Mouse (Mus musculus) limb, embryonic 15.5 days (tissue): ENCODE results near the gene Krtap4-1. TPM values are rescaled to one million over a fixed set of nuclear protein-coding genes. Genes with fewer than 3 reads are reported as not detected.
"Not testable (repeated sequence)": the region's sequence is repeated elsewhere in the genome, so short reads cannot be mapped to it uniquely, and the experiment has no call there.

Experiments
- ATAC-seq: fragments of 200-750 bp; cut with Nextera tagmentation; 2 replicates; pipeline ENCODE4 v1.8.0; 2017; ENCODE audit warnings: low read depth, moderate TSS enrichment; ENCODE audit not compliant: insufficient number of reproducible peaks, low FRiP score, low TSS enrichment
- H3K27ac ChIP-seq: fragments of 300-500 bp; sonication (generic); 2 replicates; pipeline ENCODE4 v1.5.1; 2015; ENCODE audit warnings: moderate library complexity, mild to moderate bottlenecking, inconsistent platforms
- H3K27me3 ChIP-seq: fragments of 300-500 bp; sonication (generic); 2 replicates; pipeline ENCODE4 v1.6.1; 2015; ENCODE audit warnings: inconsistent platforms
- H3K36me3 ChIP-seq: fragments of 300-500 bp; sonication (generic); 2 replicates; pipeline ENCODE4 v1.6.1; 2015; ENCODE audit warnings: inconsistent platforms
- H3K4me1 ChIP-seq: fragments of 300-500 bp; sonication (generic); 2 replicates; pipeline ENCODE4 v1.6.1; 2015; ENCODE audit warnings: inconsistent platforms
- H3K4me2 ChIP-seq: fragments of 300-500 bp; sonication (generic); 2 replicates; pipeline ENCODE4 v1.6.1; 2015; ENCODE audit warnings: mild to moderate bottlenecking, inconsistent platforms
- H3K4me3 ChIP-seq: fragments of 300-500 bp; sonication (generic); 2 replicates; pipeline ENCODE4 v1.5.1; 2015; ENCODE audit warnings: mild to moderate bottlenecking, inconsistent platforms
- H3K9ac ChIP-seq: fragments of 300-500 bp; sonication (generic); 2 replicates; pipeline ENCODE4 v1.6.1; 2015; ENCODE audit warnings: inconsistent platforms
- H3K9me3 ChIP-seq: fragments of 300-500 bp; sonication (generic); 2 replicates; pipeline ENCODE4 v1.6.1; 2016; ENCODE audit warnings: inconsistent platforms
- WGBS: fragments of 180-500 bp; shearing (Covaris S2); methylation state at CpG from one replicate; pipeline ENCODE4 v1.1.7; 2015; 5-methylcytosine and 5-hydroxymethylcytosine counted together
- polyA plus RNA-seq: library from polyadenylated mRNA; unstranded; fragments of >200 nt; fragmentation: Nextera tagmentation; extraction: Ambion mirVana; gene quantifications from 2 replicates; pipeline ENCODE4 v1.2.1, GENCODE M21; 2015

The Krtap4-1 gene
- polyA plus RNA-seq, 1 experiment from 2014 or later: not detected

DNA sequence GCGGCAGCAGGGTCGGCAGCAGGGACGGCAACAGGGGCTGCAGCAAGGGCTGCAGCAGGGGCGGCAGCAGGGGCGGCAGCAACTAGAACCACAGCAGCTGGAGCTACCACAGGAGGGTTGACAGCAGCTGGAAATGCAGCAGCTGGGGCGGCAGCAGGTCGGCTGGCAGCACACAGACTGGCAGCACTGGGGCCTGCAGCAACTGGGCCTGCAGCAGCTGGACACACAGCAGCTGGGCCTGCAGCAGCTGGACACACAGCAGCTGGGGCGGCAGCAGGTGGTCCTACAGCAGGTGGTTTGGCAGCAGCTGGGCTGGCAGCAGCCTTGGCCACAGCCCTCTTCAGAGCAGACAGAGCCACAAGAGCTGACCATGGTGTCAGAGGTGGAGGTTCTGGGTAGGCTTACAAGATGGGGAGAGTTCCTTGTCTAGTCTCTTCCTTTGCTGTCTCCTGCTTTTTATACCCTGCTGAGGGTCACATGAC is 6.7 kb upstream of the Krtap4-1 start, which contains the start of gene Krtap4-2:
Gene Krtap4-2 (minus strand): TSS at position 432 of the 482 bp plus-strand sequence.
- H3K9me3 ChIP-seq: no peaks in the 10 kb centered on the region
- WGBS: 30% methylated on average over 8 of the region's 8 CpGs
- 0 out of 2 replicates have a peak, but pooled peaks cover 3% of the 10 kb centered on the region for H3K4me1 ChIP-seq
- no peak for ATAC-seq
- no peak within 1 kb of the TSS for H3K4me3 ChIP-seq
- H3K4me2 ChIP-seq: no peak within 1 kb of the TSS
- no peaks in the 10 kb centered on the region for H3K36me3 ChIP-seq
- peak within 1 kb of the TSS; percentile 22; the same call in 1 of the 2 replicates for H3K27ac ChIP-seq
- peaks cover 5% of the 10 kb centered on the region; the same call in 1 of the 2 replicates for H3K27me3 ChIP-seq
- H3K9ac ChIP-seq: no peak within 1 kb of the TSS

DNA sequence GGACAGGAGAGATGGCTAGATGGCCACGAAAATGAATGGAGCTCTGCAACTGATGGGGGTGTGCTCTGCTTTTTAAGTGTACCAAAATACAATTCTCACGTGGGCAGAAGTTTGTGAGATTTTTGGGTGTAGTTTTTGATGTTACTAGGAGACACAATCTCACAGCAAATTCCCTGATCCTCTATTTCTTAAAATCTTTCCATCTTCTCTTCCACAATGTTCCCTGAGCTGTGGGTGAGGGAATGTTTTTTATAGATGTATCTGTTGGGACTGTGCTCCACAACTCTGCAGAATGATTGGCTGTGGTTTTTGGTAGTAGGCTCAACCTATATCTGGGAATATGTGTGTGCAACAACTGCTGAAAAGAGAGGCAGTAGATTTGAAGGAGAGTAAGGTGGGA is 5.3 kb upstream of the Krtap4-1 start:
- 66% methylated on average over 2 of the region's 2 CpGs for WGBS
- peaks cover 5% of the 10 kb centered on the region; the same call in 1 of the 2 replicates for H3K27me3 ChIP-seq
- no peak overlapping the region for H3K4me3 ChIP-seq
- ATAC-seq: no peak
- H3K4me2 ChIP-seq: no peak overlapping the region
- H3K4me1 ChIP-seq: 0 out of 2 replicates have a peak, but pooled peaks cover 3% of the 10 kb centered on the region
- no peak overlapping the region for H3K9ac ChIP-seq
- no peak overlapping the region for H3K27ac ChIP-seq
- no peaks in the 10 kb centered on the region for H3K36me3 ChIP-seq
- no peaks in the 10 kb centered on the region for H3K9me3 ChIP-seq

DNA sequence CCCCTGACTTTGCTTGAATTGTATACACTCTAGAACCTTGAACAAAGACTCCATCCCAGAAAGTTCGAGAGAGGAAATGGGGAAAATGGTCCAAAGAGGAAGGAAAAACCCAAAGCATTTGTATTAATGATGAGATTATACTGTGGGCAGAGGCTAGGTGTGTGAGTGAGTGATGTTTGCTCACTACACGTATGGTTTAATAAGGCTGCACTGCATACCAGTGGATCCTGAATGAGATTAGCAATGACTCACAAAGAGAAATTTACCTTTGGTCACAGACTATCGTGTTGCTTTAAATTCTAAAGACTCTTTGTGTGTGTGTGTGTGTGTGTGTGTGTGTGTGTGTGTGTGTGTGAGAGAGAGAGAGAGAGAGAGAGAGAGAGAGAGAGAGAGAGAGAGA is 2.9 kb upstream of the Krtap4-1 start:
- Histone ChIP-seq H3K9me3 (no peaks in the 10 kb centered on the region), H3K4me2 (no peak overlapping the region), H3K27me3 (peaks cover 5% of the 10 kb centered on the region; the same call in 1 of the 2 replicates), H3K4me3 (no peak overlapping the region), H3K9ac (no peak overlapping the region), H3K4me1 (0 out of 2 replicates have a peak, but pooled peaks cover 3% of the 10 kb centered on the region), H3K27ac (no peak overlapping the region), H3K36me3 (no peaks in the 10 kb centered on the region)
- ATAC-seq: no peak
- 57% methylated on average over 3 of the region's 3 CpGs for WGBS

DNA sequence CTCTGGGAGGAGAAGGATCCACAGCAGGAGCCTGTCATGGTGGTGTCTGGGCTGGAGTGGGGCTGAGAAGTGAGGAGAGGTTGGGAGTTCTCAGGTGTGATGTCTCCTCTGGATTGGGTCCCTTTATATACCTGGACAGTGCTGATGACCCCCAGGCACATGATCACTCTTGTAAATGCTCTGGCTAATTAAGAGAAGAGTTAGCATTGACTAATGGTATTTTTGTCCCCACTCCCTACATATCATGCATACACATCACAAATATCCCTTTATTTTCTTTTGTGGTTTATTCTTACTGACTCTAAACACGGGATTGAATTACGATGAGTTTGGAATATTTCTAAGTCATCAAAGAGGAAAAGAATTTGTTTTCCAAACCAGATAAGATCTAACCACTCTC is 7.7 kb downstream of the Krtap4-1 start, which contains the start of gene Gm11562:
Gene Gm11562 (minus strand): TSS at position 101 of the 400 bp plus-strand sequence.
- WGBS: 61% methylated on average over 2 of the region's 2 CpGs
- Histone ChIP-seq H3K4me2 (no peak within 1 kb of the TSS), H3K4me3 (no peak within 1 kb of the TSS), H3K36me3 (no peaks in the 10 kb centered on the region), H3K27ac (no peak within 1 kb of the TSS), H3K9ac (no peak within 1 kb of the TSS), H3K27me3 (no peaks in the 10 kb centered on the region), H3K9me3 (no peaks in the 10 kb centered on the region), H3K4me1 (no peaks in the 10 kb centered on the region)
- ATAC-seq: no peak; the same call in 1 of the 2 replicates

DNA sequence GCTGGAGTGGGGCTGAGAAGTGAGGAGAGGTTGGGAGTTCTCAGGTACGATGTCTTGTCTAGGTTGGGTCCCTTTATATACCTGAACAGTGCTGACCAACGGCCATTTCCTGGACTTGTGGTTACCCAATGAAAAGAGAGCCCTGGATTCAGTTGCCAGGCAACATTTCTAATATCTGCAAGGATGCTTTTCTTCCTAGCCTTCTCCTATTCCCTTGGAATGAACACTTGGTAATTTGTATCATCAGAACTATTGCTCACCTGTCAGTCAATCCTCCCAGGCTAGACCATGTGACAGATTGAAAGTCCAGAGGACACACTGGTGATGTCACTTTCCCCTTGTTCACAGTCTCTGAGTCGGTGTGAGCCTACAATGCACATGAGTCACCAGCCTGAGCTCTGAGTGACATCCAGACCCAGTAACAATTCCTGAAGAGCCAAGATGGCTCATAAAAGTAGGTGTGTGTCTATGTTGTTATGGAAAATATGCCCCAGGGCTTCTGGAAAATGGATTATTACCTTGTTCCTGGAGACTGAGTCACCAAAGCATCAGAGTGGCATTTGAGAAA is 13.2 kb downstream of the Krtap4-1 start, which contains the start of gene Krtap2-4:
Gene Krtap2-4 (minus strand): TSS at position 51 of the 568 bp plus-strand sequence.
- WGBS: 57% methylated on average over 3 of the region's 3 CpGs

DNA sequence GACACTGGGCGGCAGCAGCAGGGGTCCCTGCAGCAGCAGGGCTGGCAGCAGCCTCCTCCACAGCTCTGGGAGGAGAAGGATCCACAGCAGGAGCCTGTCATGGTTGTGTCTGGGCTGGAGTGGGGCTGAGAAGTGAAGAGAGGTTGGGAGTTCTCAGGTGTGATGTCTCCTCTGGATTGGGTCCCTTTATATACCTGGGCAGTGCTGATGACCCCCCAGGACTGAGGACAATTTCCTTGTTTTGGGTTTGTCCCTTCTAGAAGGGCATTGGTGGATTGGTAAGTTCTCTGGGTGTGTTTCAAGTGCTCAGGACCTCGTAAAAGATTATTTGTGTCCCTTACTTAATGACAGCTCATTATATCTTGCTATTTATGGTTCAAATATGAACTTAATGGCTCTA is 17.9 kb downstream of the Krtap4-1 start, which contains the start of gene Gm11937:
Gene Gm11937 (minus strand): TSS at position 101 of the 400 bp plus-strand sequence.
- H3K9me3 ChIP-seq, H3K4me1 ChIP-seq, H3K36me3 ChIP-seq, H3K4me2 ChIP-seq, ATAC-seq, H3K9ac ChIP-seq, H3K27ac ChIP-seq, H3K27me3 ChIP-seq, H3K4me3 ChIP-seq: not testable (repeated sequence)
- 46% methylated on average over 2 of the region's 2 CpGs for WGBS

More for the DNA sequence above, 13.2 kb downstream of the Krtap4-1 start, which contains the start of gene Krtap2-4:
- Histone ChIP-seq H3K9me3 (no peaks in the 10 kb centered on the region), H3K27ac (no peak within 1 kb of the TSS), H3K4me3 (no peak within 1 kb of the TSS), H3K4me1 (no peaks in the 10 kb centered on the region), H3K27me3 (no peaks in the 10 kb centered on the region), H3K36me3 (no peaks in the 10 kb centered on the region), H3K4me2 (no peak within 1 kb of the TSS), H3K9ac (no peak within 1 kb of the TSS)
- ATAC-seq: no peak

DNA sequence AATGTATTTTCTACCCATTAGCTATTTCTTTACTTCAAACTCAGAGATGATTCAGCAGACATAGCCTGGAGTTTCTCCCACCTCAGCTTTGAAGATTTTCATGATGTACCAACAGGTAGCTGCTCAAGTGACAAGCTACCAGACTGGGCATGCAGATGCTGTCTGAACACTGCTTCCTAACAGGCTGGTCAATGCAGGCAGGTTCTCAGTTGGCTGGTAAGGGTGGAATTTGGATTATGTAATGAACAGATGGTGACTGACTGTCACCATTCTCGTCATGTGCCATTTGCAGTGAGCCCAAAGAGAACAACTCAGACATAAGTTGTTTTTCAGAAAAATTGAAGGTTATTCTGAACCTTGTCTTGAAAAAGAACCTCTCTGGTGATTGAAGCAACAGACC is 18.9 kb downstream of the Krtap4-1 start:
- Histone ChIP-seq H3K4me1 (no peaks in the 10 kb centered on the region), H3K4me3 (no peak overlapping the region), H3K36me3 (no peaks in the 10 kb centered on the region), H3K4me2 (no peak overlapping the region), H3K9ac (no peak overlapping the region), H3K9me3 (no peaks in the 10 kb centered on the region), H3K27me3 (no peaks in the 10 kb centered on the region), H3K27ac (no peak overlapping the region)
- 51% methylated on average over 1 of the region's 1 CpGs for WGBS
- ATAC-seq: no peak

DNA sequence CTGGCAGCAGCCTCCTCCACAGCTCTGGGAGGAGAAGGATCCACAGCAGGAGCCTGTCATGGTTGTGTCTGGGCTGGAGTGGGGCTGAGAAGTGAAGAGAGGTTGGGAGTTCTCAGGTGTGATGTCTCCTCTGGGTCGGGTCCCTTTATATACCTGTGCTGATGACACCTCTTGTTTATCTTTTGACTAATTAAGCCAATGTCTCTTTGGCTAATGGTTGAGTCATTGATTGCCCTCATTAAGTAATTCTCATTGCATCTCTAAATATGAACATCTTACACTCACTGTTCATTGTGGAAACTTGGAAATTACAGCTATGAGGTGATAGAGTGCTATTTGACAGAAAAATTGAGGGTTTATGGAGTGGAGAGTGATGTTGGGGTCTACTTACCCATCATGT is 24.8 kb downstream of the Krtap4-1 start, which contains the start of gene Gm11938:
Gene Gm11938 (minus strand): TSS at position 101 of the 400 bp plus-strand sequence.
- ATAC-seq, H3K4me2 ChIP-seq, H3K9me3 ChIP-seq, H3K4me3 ChIP-seq, H3K9ac ChIP-seq, H3K4me1 ChIP-seq, H3K36me3 ChIP-seq, H3K27ac ChIP-seq, H3K27me3 ChIP-seq: not testable (repeated sequence)
- 28% methylated on average over 1 of the region's 1 CpGs for WGBS

DNA sequence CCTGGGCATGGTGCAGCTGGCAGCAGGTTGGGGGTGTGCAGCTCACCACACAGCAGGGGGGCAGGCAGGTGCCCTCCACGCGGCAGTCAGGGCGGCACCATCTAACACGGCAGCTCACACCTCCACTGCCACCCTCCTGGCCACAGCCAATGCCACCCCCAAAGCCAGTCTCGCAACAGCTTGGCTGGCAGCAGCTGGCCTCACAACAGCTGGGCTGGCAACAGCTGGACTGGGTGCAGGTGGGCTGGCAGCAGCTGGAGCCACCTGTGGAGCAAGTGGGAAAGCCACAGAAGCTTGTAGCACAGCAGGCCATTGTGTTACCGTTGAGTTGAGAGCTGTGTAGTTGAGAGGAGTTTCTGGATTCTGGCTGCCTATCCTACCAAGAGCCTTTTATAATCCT is 30.3 kb downstream of the Krtap4-1 start, which contains the start of gene Krtap9-3:
Gene Krtap9-3 (minus strand): TSS at position 364 of the 400 bp plus-strand sequence.
- not testable (repeated sequence) for H3K9ac ChIP-seq, H3K4me2 ChIP-seq, H3K27ac ChIP-seq, H3K36me3 ChIP-seq, H3K9me3 ChIP-seq, H3K4me1 ChIP-seq, ATAC-seq, H3K4me3 ChIP-seq, H3K27me3 ChIP-seq
- 79% methylated on average over 6 of the region's 6 CpGs for WGBS

DNA sequence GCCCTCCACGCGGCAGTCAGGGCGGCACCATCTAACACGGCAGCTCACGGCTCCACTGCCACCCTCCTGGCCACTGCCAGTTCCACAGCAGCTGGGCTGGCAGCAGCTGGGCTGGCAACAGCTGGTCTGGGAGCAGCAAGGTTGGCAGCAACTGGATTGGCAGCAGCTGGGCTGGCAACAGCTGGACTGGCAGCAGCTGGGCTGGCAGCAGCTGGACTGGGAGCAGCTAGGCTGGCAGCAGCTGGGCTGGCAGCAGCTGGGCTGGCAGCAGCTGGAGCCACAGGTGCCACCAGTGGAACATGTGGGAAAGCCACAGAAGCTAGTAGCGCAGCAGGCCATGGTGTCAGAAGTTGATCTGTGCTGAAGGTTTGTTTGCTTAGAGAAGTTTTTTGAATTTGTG is 37.1 kb downstream of the Krtap4-1 start, which contains the start of gene Krtap1-3:
Gene Krtap1-3 (minus strand): TSS at position 359 of the 400 bp plus-strand sequence.
- Histone ChIP-seq H3K4me2 (no peak within 1 kb of the TSS), H3K27ac (no peak within 1 kb of the TSS), H3K4me3 (no peak within 1 kb of the TSS), H3K9me3 (no peaks in the 10 kb centered on the region), H3K36me3 (no peaks in the 10 kb centered on the region), H3K4me1 (no peaks in the 10 kb centered on the region), H3K9ac (no peak within 1 kb of the TSS), H3K27me3 (no peaks in the 10 kb centered on the region)
- WGBS: 75% methylated on average over 6 of the region's 6 CpGs
- no peak for ATAC-seq

DNA sequence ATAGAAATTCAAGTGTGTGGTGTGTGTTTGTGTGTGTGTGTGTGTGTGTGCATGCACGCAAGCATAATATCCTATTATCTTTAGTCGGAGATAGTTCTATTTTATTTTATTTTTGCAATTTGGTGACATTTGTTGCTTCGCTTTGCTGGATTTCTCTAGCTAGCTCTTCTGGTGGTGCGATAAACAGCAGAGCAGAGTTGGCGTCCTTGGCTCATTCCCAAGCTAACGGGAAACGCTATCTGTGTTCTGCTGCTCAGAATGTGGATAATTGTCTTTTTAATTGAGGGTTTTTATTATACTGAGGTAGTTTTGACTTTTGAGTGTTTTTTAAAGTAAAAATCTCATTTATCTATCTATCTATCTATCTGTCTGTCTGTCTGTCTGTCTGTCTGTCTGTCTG is 42.9 kb downstream of the Krtap4-1 start:
- H3K36me3 ChIP-seq: no peaks in the 10 kb centered on the region
- H3K4me2 ChIP-seq: no peak overlapping the region
- H3K9ac ChIP-seq: no peak overlapping the region
- no peaks in the 10 kb centered on the region for H3K9me3 ChIP-seq
- H3K27ac ChIP-seq: no peak overlapping the region
- WGBS: 89% methylated on average over 7 of the region's 7 CpGs
- no peaks in the 10 kb centered on the region for H3K4me1 ChIP-seq
- H3K27me3 ChIP-seq: no peaks in the 10 kb centered on the region
- no peak overlapping the region for H3K4me3 ChIP-seq
- no peak for ATAC-seq

DNA sequence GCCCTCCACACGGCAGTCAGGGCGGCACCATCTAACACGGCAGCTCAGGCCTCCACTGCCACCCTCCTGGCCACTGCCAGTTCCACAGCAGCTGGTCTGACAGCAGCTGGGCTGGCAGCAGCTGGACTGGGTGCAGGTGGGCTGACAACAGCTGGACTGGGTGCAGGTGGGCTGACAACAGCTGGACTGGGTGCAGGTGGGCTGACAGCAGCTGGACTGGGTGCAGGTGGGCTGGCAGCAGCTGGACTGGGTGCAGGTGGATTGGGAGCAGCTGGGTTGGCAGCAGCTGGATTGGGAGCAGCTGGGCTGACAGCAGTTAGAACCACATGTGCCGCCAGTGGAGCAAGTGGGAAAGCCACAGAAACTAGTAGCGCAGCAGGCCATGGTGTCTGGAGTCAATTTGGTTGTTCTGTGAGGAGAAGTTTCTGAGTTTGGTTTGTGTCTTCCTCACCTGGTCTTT is 44.8 kb downstream of the Krtap4-1 start, which contains the start of gene Krtap1-4:
Gene Krtap1-4 (minus strand): TSS at position 410 of the 460 bp plus-strand sequence.
- Histone ChIP-seq H3K36me3 (no peaks in the 10 kb centered on the region), H3K4me3 (no peak within 1 kb of the TSS), H3K4me1 (no peaks in the 10 kb centered on the region), H3K9me3 (no peaks in the 10 kb centered on the region), H3K27me3 (no peaks in the 10 kb centered on the region), H3K4me2 (no peak within 1 kb of the TSS), H3K9ac (no peak within 1 kb of the TSS), H3K27ac (no peak within 1 kb of the TSS)
- WGBS: 65% methylated on average over 5 of the region's 5 CpGs
- ATAC-seq: no peak
